In the genomic region with DNA sequence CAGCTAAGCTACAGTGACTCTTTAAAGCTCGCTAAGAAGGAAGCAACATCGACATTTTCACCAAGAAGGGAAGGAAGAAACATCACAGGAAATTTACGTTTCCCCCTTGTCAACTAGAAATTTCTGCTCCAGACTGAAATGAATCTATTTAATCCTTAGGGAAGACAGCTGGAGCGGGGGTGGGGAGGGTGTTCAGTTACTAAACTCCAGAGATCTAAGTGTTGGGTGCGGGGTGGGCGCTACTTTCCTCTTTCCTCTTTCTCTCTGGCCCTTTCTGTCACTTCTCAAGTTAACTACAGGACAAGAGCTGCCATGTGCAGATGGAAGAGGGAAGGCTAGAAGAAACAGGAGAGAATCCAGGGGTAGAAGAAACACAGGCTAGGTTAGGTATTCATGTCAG, we compare ENCODE assay signal across 11 mouse cellular contexts.
DNase-seq lines count a peak whose midpoint lies in the region.
"Had no signal": no experiment of that assay in that cellular context is flagged by ENCODE, and none has a peak within 500 bp of the region (broad histone marks: within the 10 kb centered on the region; RNA-seq: fewer than 3 reads in every experiment).

No protein-coding gene starts in this region.

- intact Hi-C loops in left cerebral cortex, postnatal 36 days (cut with DNase I): no loop called here

- DNase-seq in embryo, embryonic 10.5 days (ENCODE audit: low spot score): peak; percentile 19
- DNase-seq in embryo, embryonic 10 days (ENCODE audit: low spot score): no peak
- peak; percentile 15 for DNase-seq in kidney, postnatal 10 days
- no peak for DNase-seq in kidney, adult 18-20 months
- peak; percentile 75 for DNase-seq in brain, adult 2 months (ENCODE audit: low read depth, low spot score)
- peak; percentile 7 to 10 for DNase-seq in left cerebral cortex, postnatal 36 days (ENCODE audit: low spot score in 2 of 2)
- DNase-seq in urinary bladder, adult 18-20 months (ENCODE audit: low spot score in 2 of 2): no peak
- no peak for DNase-seq in testis, postnatal 10 days (ENCODE audit: low spot score)
- DNase-seq: adrenal gland, postnatal 14 days; cerebellum, adult 9-11 months; liver, postnatal 0 days had no signal

Comparison
In these comparisons a context has a peak if more than half of its experiments do, and no peak if none do; other contexts are left out.
1. DNase-seq: peak in embryo, embryonic 10.5 days (single experiment), kidney, postnatal 10 days (single experiment), brain, adult 2 months (single experiment) and left cerebral cortex, postnatal 36 days (2 of 2); none in embryo, embryonic 10 days (single experiment), kidney, adult 18-20 months (single experiment), urinary bladder, adult 18-20 months (0 of 2) and testis, postnatal 10 days (single experiment).